Mouse (Mus musculus): ENCODE results near the gene Hipk4.
"Not testable (repeated sequence)": the region's sequence is repeated elsewhere in the genome, so short reads cannot be mapped to it uniquely, and the experiment has no call there.

Gene Hipk4

GRCm38 (mm10) chr7:27494659-27495367 lies 28.3 kb upstream of the Hipk4 start:
- not testable (repeated sequence) for DNase-seq (ENCODE audit: low read depth)

- DNase-seq (ENCODE audit: low read depth) = no peak
These were observed 24.0 kb upstream of the Hipk4 start, which contains the start of gene Prx for GRCm38 (mm10) chr7:27499036-27499435. TSS of gene Prx (plus strand) at chr7:27499324.

- DNase-seq (ENCODE audit: low read depth) = no peak
These were observed 21.4 kb upstream of the Hipk4 start for GRCm38 (mm10) chr7:27501620-27502019.

- DNase-seq (ENCODE audit: low read depth) = no peak
These were observed 16.2 kb upstream of the Hipk4 start for GRCm38 (mm10) chr7:27506765-27507370.

GRCm38 (mm10) chr7:27507711-27508647 lies 15.1 kb upstream of the Hipk4 start:
- peak; percentile 98 for DNase-seq (ENCODE audit: low read depth)

GRCm38 (mm10) chr7:27508648-27509005 lies 14.4 kb upstream of the Hipk4 start:
- DNase-seq (ENCODE audit: low read depth) = peak; percentile 63

- DNase-seq (ENCODE audit: low read depth) = no peak
These were observed 12.3 kb upstream of the Hipk4 start for GRCm38 (mm10) chr7:27510809-27511208.

- DNase-seq (ENCODE audit: low read depth) = no peak
These were observed 8.1 kb upstream of the Hipk4 start for GRCm38 (mm10) chr7:27514961-27515360.

- DNase-seq (ENCODE audit: low read depth) = no peak
These were observed 4.8 kb upstream of the Hipk4 start for GRCm38 (mm10) chr7:27518314-27518713.

GRCm38 (mm10) chr7:27520104-27520503 lies 3.0 kb upstream of the Hipk4 start:
- no peak for DNase-seq (ENCODE audit: low read depth)

- no peak for DNase-seq (ENCODE audit: low read depth)
These were observed 2.5 kb upstream of the Hipk4 start for GRCm38 (mm10) chr7:27520599-27520998.

- no peak for DNase-seq (ENCODE audit: low read depth)
These were observed 738 bp downstream of the Hipk4 start for GRCm38 (mm10) chr7:27523805-27524204.

GRCm38 (mm10) chr7:27526039-27526827 lies 3.2 kb downstream of the Hipk4 start:
- peak; percentile 83 for DNase-seq (ENCODE audit: low read depth)

- DNase-seq (ENCODE audit: low read depth) = no peak
These were observed 6.0 kb downstream of the Hipk4 start for GRCm38 (mm10) chr7:27529070-27529469.

GRCm38 (mm10) chr7:27530937-27531336 lies 7.9 kb downstream of the Hipk4 start:
- no peak for DNase-seq (ENCODE audit: low read depth)

- no peak for DNase-seq (ENCODE audit: low read depth)
These were observed 8.6 kb downstream of the Hipk4 start for GRCm38 (mm10) chr7:27531707-27532106.

- no peak for DNase-seq (ENCODE audit: low read depth)
These were observed 9.5 kb downstream of the Hipk4 start for GRCm38 (mm10) chr7:27532480-27533050.

GRCm38 (mm10) chr7:27535386-27535785 lies 12.3 kb downstream of the Hipk4 start:
- DNase-seq (ENCODE audit: low read depth) = no peak

GRCm38 (mm10) chr7:27536618-27537017 lies 13.6 kb downstream of the Hipk4 start:
- DNase-seq (ENCODE audit: low read depth) = no peak

GRCm38 (mm10) chr7:27537998-27538397 lies 14.9 kb downstream of the Hipk4 start:
- DNase-seq (ENCODE audit: low read depth) = no peak

GRCm38 (mm10) chr7:27538797-27539196 lies 15.7 kb downstream of the Hipk4 start:
- DNase-seq (ENCODE audit: low read depth) = no peak
